Mouse (Mus musculus) forebrain, embryonic 11.5 days (tissue): ENCODE results near the gene Olfr213. TPM values are rescaled to one million over a fixed set of nuclear protein-coding genes. Genes with fewer than 3 reads are reported as not detected.

Source experiments
- ATAC-seq: fragments of 200-750 bp; cut with Nextera tagmentation; replicated peaks from 2 replicates; pipeline ENCODE4 v1.8.0; 2017; ENCODE audit warnings: moderate TSS enrichment; ENCODE audit not compliant: low FRiP score
- DNase-seq: peaks from one replicate; pipeline ENCODE4 v3.0.0-alpha.2; 2017; ENCODE audit warnings: low spot score
- H3K27ac ChIP-seq: fragments of 300-500 bp; sonication (generic); 2 replicates; pipeline ENCODE4 v1.5.1; 2014; ENCODE audit warnings: low read depth, low read length
- H3K27me3 ChIP-seq: fragments of 300-500 bp; sonication (generic); 2 replicates; pipeline ENCODE4 v1.6.1; 2014; ENCODE audit warnings: mild to moderate bottlenecking, low read length, mixed read lengths; ENCODE audit not compliant: control insufficient read depth, insufficient read depth
- H3K36me3 ChIP-seq: fragments of 300-500 bp; sonication (generic); 2 replicates; pipeline ENCODE4 v1.6.1; 2014; ENCODE audit warnings: mild to moderate bottlenecking, low read length, moderate library complexity, mixed read lengths; ENCODE audit not compliant: control insufficient read depth, insufficient read depth
- H3K4me1 ChIP-seq: fragments of 300-500 bp; sonication (generic); replicated peaks from 2 replicates; pipeline ENCODE4 v1.6.1; 2014; ENCODE audit warnings: low read length, mixed read lengths; ENCODE audit not compliant: control insufficient read depth, insufficient read depth
- H3K4me2 ChIP-seq: fragments of 300-500 bp; sonication (generic); 2 replicates; pipeline ENCODE4 v1.6.1; 2014; ENCODE audit warnings: low read depth, mild to moderate bottlenecking, low read length, moderate library complexity, mixed read lengths; ENCODE audit not compliant: severe bottlenecking
- H3K4me3 ChIP-seq: fragments of 300-500 bp; sonication (generic); 2 replicates; pipeline ENCODE4 v1.5.1; 2014; ENCODE audit warnings: low read depth, low read length
- H3K9ac ChIP-seq: fragments of 300-500 bp; sonication (generic); 2 replicates; pipeline ENCODE4 v1.6.1; 2014; ENCODE audit warnings: low read length
- H3K9me3 ChIP-seq: fragments of 300-500 bp; sonication (generic); 2 replicates; pipeline ENCODE4 v1.6.1; 2016; ENCODE audit warnings: low read length, mixed read lengths; ENCODE audit not compliant: control insufficient read depth
- WGBS: fragments of 180-500 bp; shearing (Covaris S2); extraction: QIAGEN DNeasy Blood & Tissue Kit; methylation state at CpG from one replicate; pipeline ENCODE4 v1.1.7; 2014; 5-methylcytosine and 5-hydroxymethylcytosine counted together
- polyA plus RNA-seq: library from polyadenylated mRNA; unstranded; fragments of >200 nt; fragmentation: Nextera tagmentation; extraction: Ambion mirVana; gene quantifications from 2 replicates; pipeline ENCODE4 v1.2.1, GENCODE M21; 2014

The Olfr213 gene
- polyA plus RNA-seq, 1 experiment from 2014 or later = not detected

DNA sequence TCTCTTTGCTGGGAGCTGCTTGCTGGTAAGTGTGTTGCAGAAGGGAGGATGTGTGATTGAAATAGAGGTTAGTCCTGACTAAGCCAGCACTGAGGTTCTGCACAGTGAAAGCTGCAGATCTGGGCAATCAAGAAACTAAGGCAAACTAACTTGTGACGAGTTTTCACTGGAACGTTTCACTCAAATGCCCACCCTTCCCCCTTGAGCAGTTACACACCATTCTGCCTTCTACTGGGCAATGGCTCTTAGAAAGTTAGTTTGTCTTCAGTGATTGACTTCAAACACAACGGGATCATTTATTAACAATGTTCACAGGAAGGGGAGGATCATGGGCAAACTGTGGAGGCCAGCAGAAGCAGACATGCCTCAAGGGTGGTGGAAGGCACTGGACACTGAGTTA lies 16.7 kb downstream of the Olfr213 start:
- Histone ChIP-seq H3K9me3 (no peaks in the 10 kb centered on the region), H3K27me3 (no peaks in the 10 kb centered on the region), H3K4me2 (no peak overlapping the region), H3K36me3 (no peaks in the 10 kb centered on the region), H3K4me1 (no peaks in the 10 kb centered on the region), H3K27ac (no peak overlapping the region), H3K4me3 (no peak overlapping the region), H3K9ac (no peak overlapping the region)
- no peak for ATAC-seq
- 73% methylated on average over 3 of the region's 3 CpGs for WGBS
- no peak for DNase-seq

DNA sequence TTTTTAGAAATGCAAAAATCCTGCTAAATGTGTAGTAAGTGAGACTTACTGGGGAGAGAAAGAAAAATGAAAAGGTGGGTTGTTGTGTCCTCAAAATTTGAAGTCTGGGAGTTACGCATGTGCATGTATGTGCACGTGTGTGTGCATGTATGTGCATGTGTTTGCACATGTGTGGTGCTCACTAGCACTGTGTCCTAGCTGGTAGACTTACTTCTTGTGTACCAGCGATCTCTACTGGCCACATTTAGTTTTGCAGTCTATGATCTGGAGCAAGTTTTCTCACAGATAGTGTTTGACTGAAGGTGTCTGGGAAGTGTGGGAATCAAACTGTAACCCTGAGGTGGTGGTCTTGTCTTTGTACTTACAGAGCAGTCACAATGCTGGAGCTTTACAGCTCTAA lies 31.6 kb downstream of the Olfr213 start:
- no peaks in the 10 kb centered on the region for H3K36me3 ChIP-seq
- ATAC-seq = 0 out of 2 replicates have a peak, but pooled peaks have one; percentile 42
- no peak for DNase-seq
- no peaks in the 10 kb centered on the region for H3K4me1 ChIP-seq
- H3K9ac ChIP-seq = no peak overlapping the region
- H3K4me2 ChIP-seq = no peak overlapping the region
- H3K27ac ChIP-seq = no peak overlapping the region
- no peaks in the 10 kb centered on the region for H3K9me3 ChIP-seq
- H3K4me3 ChIP-seq = no peak overlapping the region
- 29% methylated on average over 3 of the region's 3 CpGs for WGBS
- no peaks in the 10 kb centered on the region for H3K27me3 ChIP-seq

DNA sequence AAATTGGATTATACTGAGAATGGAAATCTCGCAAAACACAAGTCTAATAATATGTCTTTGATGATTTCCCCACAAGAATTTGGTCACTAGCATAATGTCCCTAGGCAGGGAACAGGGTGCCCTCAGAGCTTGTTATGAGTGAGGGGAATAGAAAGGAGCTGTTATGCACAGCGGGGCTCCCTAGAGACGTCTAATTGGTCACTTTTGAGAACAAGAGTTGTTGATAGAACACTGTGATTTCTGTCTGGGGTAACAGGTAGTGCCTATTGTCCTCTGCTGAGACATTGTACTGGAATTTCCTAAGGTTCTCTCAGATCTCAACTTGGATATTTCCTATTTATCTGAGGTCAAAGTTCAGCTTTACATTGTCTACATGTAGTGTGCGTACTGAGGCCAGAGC lies 45.8 kb downstream of the Olfr213 start, which contains the start of gene Olfr215:
Olfr215 (minus strand) TSS at position 101 of the 400 bp plus-strand sequence.
- Histone ChIP-seq H3K4me3 (no peak within 1 kb of the TSS), H3K9me3 (no peaks in the 10 kb centered on the region), H3K36me3 (no peaks in the 10 kb centered on the region), H3K4me2 (no peak within 1 kb of the TSS), H3K27ac (no peak within 1 kb of the TSS), H3K27me3 (no peaks in the 10 kb centered on the region), H3K4me1 (no peaks in the 10 kb centered on the region), H3K9ac (no peak within 1 kb of the TSS)
- no peak for DNase-seq
- 64% methylated on average over 4 of the region's 4 CpGs for WGBS
- ATAC-seq = no peak

Other genes with a start within 250 kb of the Olfr213 start
- gene March8, start 200.4 kb upstream of the Olfr213 start, polyA plus RNA-seq = 33.4 and 35.8 TPM in 2 replicates
- gene Alox5, start 77.3 kb upstream of the Olfr213 start, polyA plus RNA-seq = 0.52 and 0.91 TPM in 2 replicates
- not detected in 2 replicates for gene Olfr211, start 49.4 kb upstream of the Olfr213 start, polyA plus RNA-seq
- gene Olfr212, start 31.9 kb upstream of the Olfr213 start, polyA plus RNA-seq = not detected in 2 replicates
- gene Gm5580, start 12.7 kb downstream of the Olfr213 start, polyA plus RNA-seq = 0.33 and 0.48 TPM in 2 replicates
- gene Olfr214, start 15.8 kb downstream of the Olfr213 start, polyA plus RNA-seq = not detected in 2 replicates
- not detected in 2 replicates for gene Olfr215, start 45.7 kb downstream of the Olfr213 start, polyA plus RNA-seq
- 351 and 359 TPM in 2 replicates for gene Zfp422, start 90.5 kb downstream of the Olfr213 start, polyA plus RNA-seq
- gene Depp1, start 112.2 kb downstream of the Olfr213 start, polyA plus RNA-seq = 3.9 and 5.0 TPM in 2 replicates
- gene Rassf4, start 135.5 kb downstream of the Olfr213 start, polyA plus RNA-seq = 20.7 and 22.7 TPM in 2 replicates
- gene Tmem72, start 178.5 kb downstream of the Olfr213 start, polyA plus RNA-seq = 0.07 and 0.11 TPM in 2 replicates